Mouse (Mus musculus) spleen, adult 2 months (tissue): ENCODE results near the gene Vapa.

Source experiments
- CTCF ChIP-seq: fragments of 200-500 bp; IDR thresholded peaks from 2 replicates; pipeline ENCODE4 v1.5.1; 2011; ENCODE audit warnings: mild to moderate bottlenecking, inconsistent platforms; ENCODE audit not compliant: insufficient read depth, insufficient read length, insufficient replicate concordance; ENCODE audit errors: extremely low read depth
- POLR2A ChIP-seq: fragments of 200-500 bp; IDR thresholded peaks from 2 replicates; pipeline ENCODE4 v1.6.1; 2011; ENCODE audit warnings: low read depth, low read length, inconsistent platforms

DNA sequence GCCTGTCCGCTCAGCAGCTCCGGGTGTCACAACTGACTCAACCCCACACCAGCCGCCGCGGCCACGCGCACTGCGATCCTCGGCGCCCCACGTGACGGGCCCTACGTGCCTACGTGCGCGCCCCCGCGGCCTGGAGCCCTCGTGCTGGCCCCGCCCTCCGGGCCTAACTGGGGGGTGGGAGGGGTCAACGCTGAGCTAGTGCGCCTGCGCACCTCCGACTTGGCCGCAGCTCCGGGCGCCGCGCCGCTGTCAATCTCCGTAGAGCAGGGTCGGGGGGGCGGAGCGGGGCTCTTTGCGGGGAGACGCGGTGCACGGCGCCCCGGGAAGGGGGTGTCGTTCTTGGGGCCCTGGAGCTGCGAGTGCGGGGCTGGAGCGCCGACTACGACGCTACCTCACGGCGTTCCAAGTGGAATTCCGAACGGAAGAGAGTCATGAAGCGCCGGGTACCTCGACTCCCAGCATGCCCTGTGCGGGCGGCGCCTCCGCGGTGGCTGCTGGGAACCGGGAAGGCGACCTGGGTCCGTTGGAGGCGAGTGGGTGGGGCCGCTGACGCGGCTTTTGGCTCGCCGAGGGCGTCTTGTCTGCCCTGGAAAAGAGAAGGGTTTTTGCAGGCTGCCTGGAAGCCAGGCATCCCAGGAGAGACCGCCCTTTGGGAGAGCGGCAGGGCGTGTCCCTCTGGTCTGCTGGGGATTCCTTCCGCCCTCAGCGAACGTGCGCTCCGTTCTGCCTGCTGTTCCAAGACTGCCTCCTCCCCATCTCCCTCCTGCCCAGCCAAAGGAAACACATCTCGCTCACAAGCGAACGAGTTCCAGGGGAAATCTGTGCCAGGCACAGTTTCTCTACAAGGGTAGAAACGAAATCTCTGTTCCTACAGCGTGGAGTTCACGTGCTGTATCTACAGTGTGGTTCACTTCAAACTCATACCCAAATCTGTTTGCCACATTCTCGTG, at the start of gene Vapa:
- TF ChIP-seq CTCF = no peak
- TF ChIP-seq POLR2A = peak; percentile 80
